Mouse (Mus musculus): ENCODE measurements around the gene Madcam1. TPM values are rescaled to one million over a fixed set of nuclear protein-coding genes. Genes with fewer than 3 reads are reported as not detected.

The Madcam1 gene
- polyA plus RNA-seq (2012; rRNA removed) = 0.08 and 0.18 TPM in 2 replicates

GRCm38 (mm10) chr10:79664131-79664665 lies at the start of gene Madcam1:
Gene Madcam1, plus strand, starts transcription at chr10:79664559.

GRCm38 (mm10) chr10:79637128-79638110 lies 26.9 kb upstream of the Madcam1 start, which contains the start of gene Shc2:
Gene Shc2, minus strand, starts transcription at chr10:79637918.

GRCm38 (mm10) chr10:79645711-79646110 lies 18.6 kb upstream of the Madcam1 start, which contains the start of gene Odf3l2:
Gene Odf3l2, minus strand, starts transcription at chr10:79645738.

GRCm38 (mm10) chr10:79668771-79669575 lies 4.6 kb downstream of the Madcam1 start, which contains the start of gene Tpgs1:
Gene Tpgs1, plus strand, starts transcription at chr10:79669369.

GRCm38 (mm10) chr10:79681591-79682245 lies 17.4 kb downstream of the Madcam1 start, which contains the start of gene Cdc34:
Gene Cdc34, plus strand, starts transcription at chr10:79682195.

GRCm38 (mm10) chr10:79688720-79689119 lies 24.4 kb downstream of the Madcam1 start, which contains the start of gene Gzmm:
Gene Gzmm, plus strand, starts transcription at chr10:79689020.

GRCm38 (mm10) chr10:79704065-79704969 lies 40.0 kb downstream of the Madcam1 start, which contains the start of gene Bsg:
Gene Bsg, plus strand, starts transcription at chr10:79704491.

GRCm38 (mm10) chr10:79716254-79716987 lies 52.1 kb downstream of the Madcam1 start, which contains the start of gene Hcn2:
Gene Hcn2, plus strand, starts transcription at chr10:79716634.

Other genes starting within 250 kb of the Madcam1 start
- not detected in 2 replicates for gene Vmn2r83, start 195.8 kb upstream of the Madcam1 start, polyA plus RNA-seq (2012; rRNA removed)
- 15.1 and 15.9 TPM in 2 replicates for gene Plpp2, start 130.8 kb upstream of the Madcam1 start, polyA plus RNA-seq (2012; rRNA removed)
- gene Mier2, start 109.4 kb upstream of the Madcam1 start, polyA plus RNA-seq (2012; rRNA removed) = 20.0 and 25.1 TPM in 2 replicates
- gene Theg, start 77.2 kb upstream of the Madcam1 start, polyA plus RNA-seq (2012; rRNA removed) = not detected in 2 replicates
- 0.03 and 0.06 TPM in 2 replicates for gene C2cd4c, start 50.5 kb upstream of the Madcam1 start, polyA plus RNA-seq (2012; rRNA removed)
- gene Shc2, start 26.6 kb upstream of the Madcam1 start, polyA plus RNA-seq (2012; rRNA removed) = 0.26 and 0.30 TPM in 2 replicates
- not detected in 2 replicates for gene Odf3l2, start 18.8 kb upstream of the Madcam1 start, polyA plus RNA-seq (2012; rRNA removed)
- 14.3 and 15.9 TPM in 2 replicates for gene Tpgs1, start 4.8 kb downstream of the Madcam1 start, polyA plus RNA-seq (2012; rRNA removed)
- gene Cdc34, start 17.6 kb downstream of the Madcam1 start, polyA plus RNA-seq (2012; rRNA removed) = 75.1 and 80.8 TPM in 2 replicates
- gene Gzmm, start 24.5 kb downstream of the Madcam1 start, polyA plus RNA-seq (2012; rRNA removed) = 0.06 and 0.12 TPM in 2 replicates
- gene Bsg, start 39.9 kb downstream of the Madcam1 start, polyA plus RNA-seq (2012; rRNA removed) = 793 and 830 TPM in 2 replicates
- gene Hcn2, start 52.1 kb downstream of the Madcam1 start, polyA plus RNA-seq (2012; rRNA removed) = 0.08 and 0.09 TPM in 2 replicates
- gene Polrmt, start 82.0 kb downstream of the Madcam1 start, polyA plus RNA-seq (2012; rRNA removed) = 13.3 and 17.5 TPM in 2 replicates
- gene Fgf22, start 90.5 kb downstream of the Madcam1 start, polyA plus RNA-seq (2012; rRNA removed) = not detected in 2 replicates
- 36.8 and 38.6 TPM in 2 replicates for gene Rnf126, start 102.4 kb downstream of the Madcam1 start, polyA plus RNA-seq (2012; rRNA removed)
- 2.6 TPM in 2 replicates for gene Fstl3, start 112.7 kb downstream of the Madcam1 start, polyA plus RNA-seq (2012; rRNA removed)
- gene Prss57, start 126.4 kb downstream of the Madcam1 start, polyA plus RNA-seq (2012; rRNA removed) = 3.3 and 4.4 TPM in 2 replicates
- 4.8 and 5.8 TPM in 2 replicates for gene Palm, start 129.0 kb downstream of the Madcam1 start, polyA plus RNA-seq (2012; rRNA removed)
- 0.59 and 0.99 TPM in 2 replicates for gene Misp, start 156.4 kb downstream of the Madcam1 start, polyA plus RNA-seq (2012; rRNA removed)
- gene Ptbp1, start 189.9 kb downstream of the Madcam1 start, polyA plus RNA-seq (2012; rRNA removed) = 104 and 111 TPM in 2 replicates
- 200 and 257 TPM in 2 replicates for gene Prtn3, start 209.9 kb downstream of the Madcam1 start, polyA plus RNA-seq (2012; rRNA removed)
- 5.6 and 9.0 TPM in 2 replicates for gene Plppr3, start 210.1 kb downstream of the Madcam1 start, polyA plus RNA-seq (2012; rRNA removed)
- 103 and 130 TPM in 2 replicates for gene Elane, start 221.7 kb downstream of the Madcam1 start, polyA plus RNA-seq (2012; rRNA removed)
- 0.08 and 0.12 TPM in 2 replicates for gene Cfd, start 226.3 kb downstream of the Madcam1 start, polyA plus RNA-seq (2012; rRNA removed)
- gene Med16, start 244.4 kb downstream of the Madcam1 start, polyA plus RNA-seq (2012; rRNA removed) = 11.6 and 12.7 TPM in 2 replicates
- gene Gm26602, start 246.3 kb downstream of the Madcam1 start, polyA plus RNA-seq (2012; rRNA removed) = not detected in 2 replicates

Data from liver, embryonic 18 days (tissue).